Mouse (Mus musculus) erythroblast, embryonic 14.5 days (primary cell): ENCODE measurements around the gene Calr.

ENCODE experiments used
- GATA1 ChIP-seq: IDR thresholded peaks from 2 replicates; pipeline ENCODE4 v1.6.1; 2012; ENCODE audit warnings: low read length, inconsistent platforms, mixed read lengths
- TAL1 ChIP-seq: IDR thresholded peaks from 3 replicates; pipeline ENCODE4 v1.6.1; 2012; ENCODE audit warnings: low read length, inconsistent platforms, mixed read lengths

DNA sequence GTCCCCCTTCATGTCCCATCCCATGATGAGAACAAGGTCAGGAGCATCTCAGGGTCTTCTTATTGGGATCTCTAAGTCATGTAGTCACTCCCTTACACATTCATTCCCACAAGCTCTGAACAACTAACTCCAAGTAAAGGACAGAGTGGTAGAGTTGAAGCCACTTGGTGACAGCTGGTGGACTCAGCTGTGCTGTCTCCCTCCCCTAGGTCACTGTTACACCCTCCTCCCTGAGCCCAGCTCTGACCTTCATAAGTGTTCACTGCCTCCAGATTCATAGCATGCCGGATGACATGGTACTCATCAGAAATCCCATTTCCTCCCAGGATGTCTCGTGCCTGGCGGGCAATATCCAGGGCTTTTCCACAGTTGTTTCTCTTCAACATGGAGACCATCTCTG, 41.5 kb upstream of the Calr start:
- TF ChIP-seq GATA1 (no peak), TAL1 (no peak)
